Mouse (Mus musculus): ENCODE data around the gene Akt1s1. TPM values are rescaled to one million over a fixed set of nuclear protein-coding genes. Genes with fewer than 3 reads are reported as not detected.

Gene Akt1s1
- polyA plus RNA-seq, 1 experiment from 2014 or later = 43.6 TPM

DNA sequence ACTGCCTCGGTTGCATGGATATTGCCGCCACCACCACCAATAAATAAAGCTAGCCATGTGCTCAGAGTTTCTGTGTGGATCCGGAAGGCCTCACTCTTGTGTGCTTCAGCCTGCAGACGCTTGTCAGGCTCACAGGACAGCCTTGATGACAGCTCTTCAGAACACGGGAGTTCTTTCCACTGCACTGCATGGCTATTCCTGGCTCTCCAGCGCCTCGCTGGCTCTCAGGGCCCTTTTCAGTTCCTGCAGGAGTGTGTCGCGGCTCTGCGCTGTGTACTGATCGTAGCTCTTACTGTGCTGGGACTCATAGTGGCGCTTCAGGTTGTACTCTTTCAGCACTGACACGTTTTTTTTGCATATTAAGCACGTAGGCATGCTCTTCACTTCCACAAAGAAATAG, 29.0 kb downstream of the Akt1s1 start:
- H3K27ac ChIP-seq (ENCODE audit: low read length) = no peak overlapping the region
- 0 out of 2 replicates have a peak, but pooled peaks cover 5% of the 10 kb centered on the region for H3K4me1 ChIP-seq (ENCODE audit: control insufficient read depth, insufficient read depth, low read length)
- H3K27me3 ChIP-seq (ENCODE audit: control insufficient read depth, insufficient read depth, low read length) = no peaks in the 10 kb centered on the region
- no peaks in the 10 kb centered on the region for H3K9me3 ChIP-seq (ENCODE audit: control insufficient read depth, low read depth, low read length)
- ATAC-seq (ENCODE audit: insufficient number of reproducible peaks, insufficient read depth, low FRiP score, low read depth) = no peak
- H3K4me3 ChIP-seq (ENCODE audit: low read depth, low read length) = no peak overlapping the region
- WGBS = 87% methylated on average over 14 of the region's 14 CpGs
- no peak overlapping the region for H3K4me2 ChIP-seq (replicated peaks; ENCODE audit: low read depth, low read length)
- no peak overlapping the region for H3K9ac ChIP-seq (replicated peaks; ENCODE audit: low read depth, low read length)
- peaks cover 58% of the 10 kb centered on the region for H3K36me3 ChIP-seq (ENCODE audit: control insufficient read depth, insufficient read depth, low read length)

DNA sequence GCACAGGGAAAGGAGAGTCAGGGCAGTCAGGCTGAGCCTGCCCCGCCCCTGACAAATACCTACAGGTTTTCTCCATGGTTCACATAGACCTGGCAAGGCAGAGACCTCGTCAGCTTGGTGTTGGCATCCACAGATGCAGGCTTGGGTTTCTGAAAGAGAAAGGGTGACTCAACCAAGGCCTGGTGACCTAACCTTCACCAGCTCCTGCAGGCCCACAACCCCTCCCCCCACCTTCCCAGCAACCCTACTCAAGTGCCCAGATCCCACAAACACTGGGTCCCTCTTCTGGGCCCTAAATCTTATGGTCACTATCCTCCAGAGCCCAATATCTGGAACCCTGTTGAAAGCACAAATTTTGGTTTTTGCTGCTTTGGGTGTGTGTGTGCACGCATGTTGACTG, 34.2 kb downstream of the Akt1s1 start:
- peaks cover 71% of the 10 kb centered on the region for H3K36me3 ChIP-seq (ENCODE audit: control insufficient read depth, insufficient read depth, low read length)
- no peak for ATAC-seq (ENCODE audit: insufficient number of reproducible peaks, insufficient read depth, low FRiP score, low read depth)
- no peaks in the 10 kb centered on the region for H3K9me3 ChIP-seq (ENCODE audit: control insufficient read depth, low read depth, low read length)
- no peak overlapping the region for H3K4me3 ChIP-seq (ENCODE audit: low read depth, low read length)
- H3K4me1 ChIP-seq (ENCODE audit: control insufficient read depth, insufficient read depth, low read length) = no peaks in the 10 kb centered on the region
- H3K4me2 ChIP-seq (replicated peaks; ENCODE audit: low read depth, low read length) = no peak overlapping the region
- 92% methylated on average over 3 of the region's 3 CpGs for WGBS
- H3K27ac ChIP-seq (ENCODE audit: low read length) = no peak overlapping the region
- H3K9ac ChIP-seq (replicated peaks; ENCODE audit: low read depth, low read length) = no peak overlapping the region
- no peaks in the 10 kb centered on the region for H3K27me3 ChIP-seq (ENCODE audit: control insufficient read depth, insufficient read depth, low read length)

- Histone ChIP-seq H3K27ac (ENCODE audit: low read length) (no peak overlapping the region), H3K36me3 (ENCODE audit: control insufficient read depth, insufficient read depth, low read length) (peaks cover 61% of the 10 kb centered on the region), H3K9ac (replicated peaks; ENCODE audit: low read depth, low read length) (no peak overlapping the region), H3K4me2 (replicated peaks; ENCODE audit: low read depth, low read length) (no peak overlapping the region), H3K27me3 (ENCODE audit: control insufficient read depth, insufficient read depth, low read length) (no peaks in the 10 kb centered on the region), H3K4me1 (ENCODE audit: control insufficient read depth, insufficient read depth, low read length) (no peaks in the 10 kb centered on the region), H3K9me3 (ENCODE audit: control insufficient read depth, low read depth, low read length) (no peaks in the 10 kb centered on the region), H3K4me3 (ENCODE audit: low read depth, low read length) (no peak overlapping the region)
- ATAC-seq (ENCODE audit: insufficient number of reproducible peaks, insufficient read depth, low FRiP score, low read depth) = no peak
- 96% methylated on average over 5 of the region's 5 CpGs for WGBS
These were observed 35.8 kb downstream of the Akt1s1 start for GRCm38 (mm10) chr7:44884637-44885036.

GRCm38 (mm10) chr7:44886964-44887363, 38.2 kb downstream of the Akt1s1 start:
- no peak for ATAC-seq (ENCODE audit: insufficient number of reproducible peaks, insufficient read depth, low FRiP score, low read depth)
- Histone ChIP-seq H3K27ac (ENCODE audit: low read length) (no peak overlapping the region), H3K9me3 (ENCODE audit: control insufficient read depth, low read depth, low read length) (no peaks in the 10 kb centered on the region), H3K36me3 (ENCODE audit: control insufficient read depth, insufficient read depth, low read length) (peaks cover 43% of the 10 kb centered on the region), H3K9ac (replicated peaks; ENCODE audit: low read depth, low read length) (no peak overlapping the region), H3K4me3 (ENCODE audit: low read depth, low read length) (no peak overlapping the region), H3K4me1 (ENCODE audit: control insufficient read depth, insufficient read depth, low read length) (peaks cover 14% of the 10 kb centered on the region), H3K27me3 (ENCODE audit: control insufficient read depth, insufficient read depth, low read length) (no peaks in the 10 kb centered on the region), H3K4me2 (replicated peaks; ENCODE audit: low read depth, low read length) (no peak overlapping the region)
- WGBS = 92% methylated on average over 7 of the region's 7 CpGs

- H3K36me3 ChIP-seq (ENCODE audit: control insufficient read depth, insufficient read depth, low read length) = peaks cover 32% of the 10 kb centered on the region
- no peak overlapping the region for H3K27ac ChIP-seq (ENCODE audit: low read length)
- H3K9ac ChIP-seq (replicated peaks; ENCODE audit: low read depth, low read length) = no peak overlapping the region
- no peak overlapping the region for H3K4me2 ChIP-seq (replicated peaks; ENCODE audit: low read depth, low read length)
- no peak overlapping the region for H3K4me3 ChIP-seq (ENCODE audit: low read depth, low read length)
- no peaks in the 10 kb centered on the region for H3K9me3 ChIP-seq (ENCODE audit: control insufficient read depth, low read depth, low read length)
- no peaks in the 10 kb centered on the region for H3K27me3 ChIP-seq (ENCODE audit: control insufficient read depth, insufficient read depth, low read length)
- peaks cover 18% of the 10 kb centered on the region for H3K4me1 ChIP-seq (ENCODE audit: control insufficient read depth, insufficient read depth, low read length)
- ATAC-seq (ENCODE audit: insufficient number of reproducible peaks, insufficient read depth, low FRiP score, low read depth) = no peak
- 90% methylated on average over 13 of the region's 13 CpGs for WGBS
These were observed 39.7 kb downstream of the Akt1s1 start for GRCm38 (mm10) chr7:44888256-44889105.

DNA sequence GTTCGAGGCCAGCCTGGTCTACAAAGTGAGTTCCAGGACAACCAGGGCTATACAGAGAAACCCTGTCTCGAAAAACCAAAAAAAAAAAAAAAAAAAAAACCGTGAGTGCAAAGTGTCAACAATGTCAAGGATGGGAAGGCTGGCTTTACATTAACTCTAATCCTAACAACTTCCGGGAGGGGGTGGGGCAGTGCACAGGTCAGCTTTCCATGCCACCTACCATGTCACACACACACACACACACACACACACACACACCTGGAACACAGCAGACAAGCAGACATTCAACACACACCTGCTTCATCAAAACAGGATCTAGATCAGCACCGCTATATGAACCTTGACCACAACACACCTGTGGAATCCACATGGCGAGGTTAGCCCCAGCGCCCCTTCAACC, 41.4 kb downstream of the Akt1s1 start:
- no peak overlapping the region for H3K27ac ChIP-seq (ENCODE audit: low read length)
- peaks cover 24% of the 10 kb centered on the region for H3K4me1 ChIP-seq (ENCODE audit: control insufficient read depth, insufficient read depth, low read length)
- no peak overlapping the region for H3K4me2 ChIP-seq (replicated peaks; ENCODE audit: low read depth, low read length)
- H3K9me3 ChIP-seq (ENCODE audit: control insufficient read depth, low read depth, low read length) = no peaks in the 10 kb centered on the region
- H3K4me3 ChIP-seq (ENCODE audit: low read depth, low read length) = no peak overlapping the region
- H3K9ac ChIP-seq (replicated peaks; ENCODE audit: low read depth, low read length) = no peak overlapping the region
- 80% methylated on average over 6 of the region's 7 CpGs for WGBS
- peaks cover 19% of the 10 kb centered on the region for H3K36me3 ChIP-seq (ENCODE audit: control insufficient read depth, insufficient read depth, low read length)
- no peaks in the 10 kb centered on the region for H3K27me3 ChIP-seq (ENCODE audit: control insufficient read depth, insufficient read depth, low read length)
- ATAC-seq (ENCODE audit: insufficient number of reproducible peaks, insufficient read depth, low FRiP score, low read depth) = no peak

GRCm38 (mm10) chr7:44890737-44891136, 41.9 kb downstream of the Akt1s1 start:
- H3K9me3 ChIP-seq (ENCODE audit: control insufficient read depth, low read depth, low read length) = no peaks in the 10 kb centered on the region
- H3K27me3 ChIP-seq (ENCODE audit: control insufficient read depth, insufficient read depth, low read length) = no peaks in the 10 kb centered on the region
- no peak overlapping the region for H3K27ac ChIP-seq (ENCODE audit: low read length)

DNA sequence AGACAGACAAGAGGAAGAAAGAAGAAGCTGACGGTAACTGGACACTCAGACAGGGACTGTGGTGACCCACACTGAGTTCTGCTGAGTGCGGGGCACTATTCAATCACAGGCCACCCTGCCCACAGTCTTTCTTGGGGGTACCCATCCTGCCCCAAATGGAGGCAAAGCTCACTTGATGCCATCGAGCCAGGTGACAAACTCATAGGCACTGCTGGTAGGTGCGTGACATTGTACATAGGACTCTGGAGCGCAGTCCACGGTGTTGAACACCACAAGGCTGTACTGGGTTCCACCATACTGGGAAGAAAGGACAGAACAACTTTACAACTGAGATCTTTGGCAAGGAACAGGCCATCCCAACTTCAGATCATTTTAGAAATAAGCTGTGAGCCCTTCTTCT, 42.8 kb downstream of the Akt1s1 start:
- Histone ChIP-seq H3K4me1 (ENCODE audit: control insufficient read depth, insufficient read depth, low read length) (peaks cover 27% of the 10 kb centered on the region), H3K27me3 (ENCODE audit: control insufficient read depth, insufficient read depth, low read length) (no peaks in the 10 kb centered on the region), H3K4me3 (ENCODE audit: low read depth, low read length) (peak overlapping the region; percentile 78), H3K4me2 (replicated peaks; ENCODE audit: low read depth, low read length) (peak overlapping the region; percentile 96), H3K9me3 (ENCODE audit: control insufficient read depth, low read depth, low read length) (no peaks in the 10 kb centered on the region), H3K27ac (ENCODE audit: low read length) (peak overlapping the region; percentile 94; the same call in 1 of the 2 replicates), H3K36me3 (ENCODE audit: control insufficient read depth, insufficient read depth, low read length) (peaks cover 9% of the 10 kb centered on the region; the same call in 1 of the 2 replicates), H3K9ac (replicated peaks; ENCODE audit: low read depth, low read length) (peak overlapping the region; percentile 67)
- ATAC-seq (ENCODE audit: insufficient number of reproducible peaks, insufficient read depth, low FRiP score, low read depth) = no peak
- 17% methylated on average over 6 of the region's 6 CpGs for WGBS

More at GRCm38 (mm10) chr7:44890737-44891136, 41.9 kb downstream of the Akt1s1 start:
- peaks cover 15% of the 10 kb centered on the region; the same call in 1 of the 2 replicates for H3K36me3 ChIP-seq (ENCODE audit: control insufficient read depth, insufficient read depth, low read length)
- H3K4me2 ChIP-seq (replicated peaks; ENCODE audit: low read depth, low read length) = peak overlapping the region; percentile 96
- H3K4me3 ChIP-seq (ENCODE audit: low read depth, low read length) = 0 out of 2 replicates have a peak overlapping the region, but pooled peaks have one; percentile 78
- H3K9ac ChIP-seq (replicated peaks; ENCODE audit: low read depth, low read length) = peak overlapping the region; percentile 67; the same call in 1 of the 2 replicates
- H3K4me1 ChIP-seq (ENCODE audit: control insufficient read depth, insufficient read depth, low read length) = peaks cover 26% of the 10 kb centered on the region
- no peak for ATAC-seq (ENCODE audit: insufficient number of reproducible peaks, insufficient read depth, low FRiP score, low read depth)
- WGBS = 87% methylated on average over 4 of the region's 4 CpGs
